Mouse (Mus musculus) liver, embryonic 14.5 days (tissue): ENCODE measurements around the gene Smyd3.

Experiments
- CTCF ChIP-seq: IDR thresholded peaks from 2 replicates; pipeline ENCODE4 v1.5.1; 2016; ENCODE audit warnings: antibody characterized with exemption, low read depth, control low read depth
- EP300 ChIP-seq: IDR thresholded peaks from 2 replicates; pipeline ENCODE4 v1.6.1; 2016; ENCODE audit warnings: antibody characterized with exemption, low read depth

DNA sequence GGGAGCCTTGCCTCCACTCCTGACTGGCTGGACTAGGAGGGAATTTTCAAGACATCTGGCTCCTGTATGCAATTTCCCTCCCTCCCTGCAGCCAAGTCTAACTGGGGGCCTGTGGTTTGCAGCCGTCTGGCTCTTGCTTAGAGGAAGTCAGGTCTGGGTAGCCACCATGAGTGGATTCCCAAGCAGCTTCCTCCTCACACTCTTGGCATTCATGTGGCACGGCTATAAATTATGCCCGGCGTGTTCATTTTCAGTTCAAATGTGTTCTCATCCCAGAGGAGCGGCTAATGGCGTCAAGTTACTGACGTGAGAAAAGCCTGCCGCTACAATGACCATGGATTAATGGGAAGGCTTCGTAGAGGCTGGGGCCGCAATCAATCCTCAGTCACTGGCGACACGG lies 564.9 kb downstream of the Smyd3 start:
- TF ChIP-seq EP300 (no peak), CTCF (no peak)
